Mouse (Mus musculus): ENCODE measurements around the gene Gzmk.

GRCm38 (mm10) chr13:113205346-113205745, 20.4 kb downstream of the Gzmk start:
- no peak for TF ChIP-seq CTCF (conservative IDR thresholded peaks at IDR 0.05 in 1 of 2, IDR thresholded peaks at IDR 0.05 in 1 of 2; ENCODE audit: low read depth in 2 of 2, low read length in 2 of 2)
- no peak for TF ChIP-seq POLR2A (IDR thresholded peaks at IDR 0.05; ENCODE audit: low read depth, low read length)
- TF ChIP-seq NRF1 (IDR thresholded peaks at IDR 0.05; ENCODE audit: low read depth, low read length): no peak
- TF ChIP-seq ZNF384 (IDR thresholded peaks at IDR 0.05; ENCODE audit: low read depth, low read length): no peak
- TF ChIP-seq UBTF (IDR thresholded peaks at IDR 0.05; ENCODE audit: low read depth, low read length): no peak
- TF ChIP-seq MAX (IDR thresholded peaks at IDR 0.05; ENCODE audit: low read length): no peak
- TF ChIP-seq BHLHE40 (IDR thresholded peaks at IDR 0.05; ENCODE audit: low read depth, low read length): no peak
- TF ChIP-seq POLR2AphosphoS2 (IDR thresholded peaks at IDR 0.05; ENCODE audit: low read depth, low read length): no peak
- TF ChIP-seq USF2 (conservative IDR thresholded peaks at IDR 0.05; ENCODE audit: low read depth, low read length): no peak
- no peak for TF ChIP-seq MEF2A (IDR thresholded peaks at IDR 0.05; ENCODE audit: borderline replicate concordance, low read depth, low read length)
- TF ChIP-seq EP300 (IDR thresholded peaks at IDR 0.05; ENCODE audit: low read length): no peak

Measured in CH12.LX (cell line).